Mouse (Mus musculus): ENCODE measurements around the gene Ces4a. TPM values are rescaled to one million over a fixed set of nuclear protein-coding genes. Genes with fewer than 3 reads are reported as not detected.
A peak's percentile ranks its signal among the peaks of the same experiment; 100 is the strongest.

The Ces4a gene
- polyA plus RNA-seq, 1 experiment from 2014 or later, result not detected

- no peak for ATAC-seq (ENCODE audit: insufficient number of reproducible peaks, insufficient read depth, low FRiP score, low read depth)
- Histone ChIP-seq H3K27ac (ENCODE audit: low read length) (no peak overlapping the region), H3K9ac (replicated peaks; ENCODE audit: low read depth, low read length) (no peak overlapping the region), H3K36me3 (ENCODE audit: control insufficient read depth, insufficient read depth, low read length) (no peaks in the 10 kb centered on the region), H3K4me3 (ENCODE audit: low read depth, low read length) (no peak overlapping the region), H3K4me1 (ENCODE audit: control insufficient read depth, insufficient read depth, low read length) (peaks cover 2% of the 10 kb centered on the region), H3K27me3 (ENCODE audit: control insufficient read depth, insufficient read depth, low read length) (no peaks in the 10 kb centered on the region), H3K4me2 (replicated peaks; ENCODE audit: low read depth, low read length) (no peak overlapping the region), H3K9me3 (ENCODE audit: control insufficient read depth, low read depth, low read length) (no peaks in the 10 kb centered on the region)
- 73% methylated on average over 3 of the region's 3 CpGs for WGBS
These were observed 26.5 kb downstream of the Ces4a start for GRCm38 (mm10) chr8:105158084-105158483.

DNA sequence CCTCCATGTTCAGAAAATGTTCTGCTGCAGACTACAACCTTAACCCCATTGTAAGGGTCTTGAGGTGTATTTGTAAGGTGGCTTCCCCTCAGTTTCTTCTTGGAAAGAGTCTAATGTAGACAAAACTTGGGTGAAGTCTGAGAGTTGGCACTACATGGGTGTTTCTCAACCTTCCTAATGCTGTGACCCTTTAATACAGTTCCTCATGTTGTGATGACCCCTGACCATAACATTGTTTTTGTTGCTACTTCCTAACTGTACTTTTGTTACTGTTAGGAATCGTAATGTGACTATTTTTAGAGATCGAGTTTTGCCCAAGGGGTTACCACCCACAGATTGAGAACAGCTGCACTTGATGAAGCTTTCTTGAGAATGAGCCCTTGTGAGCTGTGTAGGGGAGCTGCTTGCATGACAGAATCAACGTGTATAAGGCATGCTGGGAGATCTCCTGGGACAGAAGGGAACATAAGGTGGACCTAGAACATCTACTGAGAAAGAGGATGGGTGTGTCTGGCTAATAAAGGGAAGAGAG lies 29.6 kb downstream of the Ces4a start:
- no peak for ATAC-seq (ENCODE audit: insufficient number of reproducible peaks, insufficient read depth, low FRiP score, low read depth)
- Histone ChIP-seq H3K4me3 (ENCODE audit: low read depth, low read length) (no peak overlapping the region), H3K4me2 (replicated peaks; ENCODE audit: low read depth, low read length) (no peak overlapping the region), H3K9ac (replicated peaks; ENCODE audit: low read depth, low read length) (no peak overlapping the region), H3K36me3 (ENCODE audit: control insufficient read depth, insufficient read depth, low read length) (no peaks in the 10 kb centered on the region), H3K9me3 (ENCODE audit: control insufficient read depth, low read depth, low read length) (no peaks in the 10 kb centered on the region), H3K4me1 (ENCODE audit: control insufficient read depth, insufficient read depth, low read length) (peaks cover 7% of the 10 kb centered on the region; the same call in 1 of the 2 replicates), H3K27ac (ENCODE audit: low read length) (no peak overlapping the region), H3K27me3 (ENCODE audit: control insufficient read depth, insufficient read depth, low read length) (no peaks in the 10 kb centered on the region)
- WGBS, result 48% methylated on average over 3 of the region's 3 CpGs

- Histone ChIP-seq H3K9me3 (ENCODE audit: control insufficient read depth, low read depth, low read length) (no peaks in the 10 kb centered on the region), H3K4me1 (ENCODE audit: control insufficient read depth, insufficient read depth, low read length) (peaks cover 7% of the 10 kb centered on the region; the same call in 1 of the 2 replicates), H3K27me3 (ENCODE audit: control insufficient read depth, insufficient read depth, low read length) (no peaks in the 10 kb centered on the region), H3K4me2 (replicated peaks; ENCODE audit: low read depth, low read length) (no peak overlapping the region), H3K27ac (ENCODE audit: low read length) (peak overlapping the region; percentile 55; the same call in 1 of the 2 replicates), H3K4me3 (ENCODE audit: low read depth, low read length) (no peak overlapping the region), H3K9ac (replicated peaks; ENCODE audit: low read depth, low read length) (no peak overlapping the region), H3K36me3 (ENCODE audit: control insufficient read depth, insufficient read depth, low read length) (no peaks in the 10 kb centered on the region)
- 24% methylated on average over 6 of the region's 6 CpGs for WGBS
- ATAC-seq (ENCODE audit: insufficient number of reproducible peaks, insufficient read depth, low FRiP score, low read depth), result peak; percentile 43; the same call in 1 of the 2 replicates
These were observed 32.8 kb downstream of the Ces4a start for GRCm38 (mm10) chr8:105164272-105164902.

DNA sequence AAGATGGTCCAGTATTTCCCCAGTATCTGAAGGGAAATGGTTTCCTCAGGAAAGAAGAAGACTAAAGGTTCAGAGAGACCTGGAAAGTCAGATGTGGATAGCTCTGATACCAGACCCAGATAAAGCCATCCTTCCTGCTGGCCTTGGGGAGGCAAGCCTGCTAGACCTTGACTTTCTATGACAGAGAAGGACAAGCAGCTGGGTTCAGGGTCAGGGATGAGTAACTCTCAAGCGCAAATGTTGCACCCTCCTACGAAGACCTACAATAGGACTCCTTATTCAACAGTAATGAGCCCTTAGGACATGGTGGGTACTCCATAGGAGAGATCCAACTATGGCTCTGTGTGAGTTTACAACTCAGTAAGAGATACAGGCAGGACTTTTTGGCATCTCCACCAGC lies 33.6 kb downstream of the Ces4a start:
- Histone ChIP-seq H3K27me3 (ENCODE audit: control insufficient read depth, insufficient read depth, low read length) (no peaks in the 10 kb centered on the region), H3K36me3 (ENCODE audit: control insufficient read depth, insufficient read depth, low read length) (no peaks in the 10 kb centered on the region), H3K9me3 (ENCODE audit: control insufficient read depth, low read depth, low read length) (no peaks in the 10 kb centered on the region), H3K4me1 (ENCODE audit: control insufficient read depth, insufficient read depth, low read length) (peaks cover 7% of the 10 kb centered on the region; the same call in 1 of the 2 replicates), H3K4me2 (replicated peaks; ENCODE audit: low read depth, low read length) (no peak overlapping the region), H3K27ac (ENCODE audit: low read length) (peak overlapping the region; percentile 55; the same call in 1 of the 2 replicates), H3K9ac (replicated peaks; ENCODE audit: low read depth, low read length) (no peak overlapping the region), H3K4me3 (ENCODE audit: low read depth, low read length) (no peak overlapping the region)
- 89% methylated on average over 2 of the region's 2 CpGs for WGBS
- no peak for ATAC-seq (ENCODE audit: insufficient number of reproducible peaks, insufficient read depth, low FRiP score, low read depth)

GRCm38 (mm10) chr8:105167116-105167515 lies 35.5 kb downstream of the Ces4a start:
- Histone ChIP-seq H3K4me3 (ENCODE audit: low read depth, low read length) (no peak overlapping the region), H3K4me1 (ENCODE audit: control insufficient read depth, insufficient read depth, low read length) (peaks cover 7% of the 10 kb centered on the region; the same call in 1 of the 2 replicates), H3K27me3 (ENCODE audit: control insufficient read depth, insufficient read depth, low read length) (no peaks in the 10 kb centered on the region), H3K4me2 (replicated peaks; ENCODE audit: low read depth, low read length) (no peak overlapping the region), H3K9me3 (ENCODE audit: control insufficient read depth, low read depth, low read length) (no peaks in the 10 kb centered on the region), H3K36me3 (ENCODE audit: control insufficient read depth, insufficient read depth, low read length) (no peaks in the 10 kb centered on the region), H3K9ac (replicated peaks; ENCODE audit: low read depth, low read length) (no peak overlapping the region), H3K27ac (ENCODE audit: low read length) (no peak overlapping the region)
- 81% methylated on average over 2 of the region's 2 CpGs for WGBS
- ATAC-seq (ENCODE audit: insufficient number of reproducible peaks, insufficient read depth, low FRiP score, low read depth), result no peak

DNA sequence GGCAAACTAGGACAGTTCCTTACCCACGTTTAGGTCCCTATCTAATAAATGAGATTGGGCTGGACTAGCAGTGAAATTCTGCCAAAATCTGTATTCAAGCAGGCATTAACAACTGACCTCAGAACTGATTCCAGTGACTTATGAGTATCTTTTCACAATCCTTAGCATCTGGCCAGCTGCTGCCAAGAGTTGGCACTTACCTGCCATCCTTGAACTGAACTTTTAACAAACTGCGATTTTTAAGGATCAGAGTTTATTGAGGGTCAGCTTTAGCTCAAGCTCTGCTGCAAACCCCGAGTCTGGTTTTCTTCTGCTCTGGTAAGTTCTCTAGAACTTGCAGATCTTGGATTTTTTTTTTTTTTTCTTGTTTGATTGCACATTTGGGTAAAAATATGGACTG lies 38.0 kb downstream of the Ces4a start:
- ATAC-seq (ENCODE audit: insufficient number of reproducible peaks, insufficient read depth, low FRiP score, low read depth), result no peak
- peak overlapping the region; percentile 43 for H3K4me2 ChIP-seq (replicated peaks; ENCODE audit: low read depth, low read length)
- H3K27me3 ChIP-seq (ENCODE audit: control insufficient read depth, insufficient read depth, low read length), result no peaks in the 10 kb centered on the region
- no peak overlapping the region; the same call in 1 of the 2 replicates for H3K27ac ChIP-seq (ENCODE audit: low read length)
- 39% methylated on average over 3 of the region's 3 CpGs for WGBS
- H3K9me3 ChIP-seq (ENCODE audit: control insufficient read depth, low read depth, low read length), result no peaks in the 10 kb centered on the region
- H3K36me3 ChIP-seq (ENCODE audit: control insufficient read depth, insufficient read depth, low read length), result no peaks in the 10 kb centered on the region
- no peak overlapping the region for H3K9ac ChIP-seq (replicated peaks; ENCODE audit: low read depth, low read length)
- peak overlapping the region; percentile 95; the same call in 1 of the 2 replicates for H3K4me3 ChIP-seq (ENCODE audit: low read depth, low read length)
- peaks cover 6% of the 10 kb centered on the region for H3K4me1 ChIP-seq (ENCODE audit: control insufficient read depth, insufficient read depth, low read length)

DNA sequence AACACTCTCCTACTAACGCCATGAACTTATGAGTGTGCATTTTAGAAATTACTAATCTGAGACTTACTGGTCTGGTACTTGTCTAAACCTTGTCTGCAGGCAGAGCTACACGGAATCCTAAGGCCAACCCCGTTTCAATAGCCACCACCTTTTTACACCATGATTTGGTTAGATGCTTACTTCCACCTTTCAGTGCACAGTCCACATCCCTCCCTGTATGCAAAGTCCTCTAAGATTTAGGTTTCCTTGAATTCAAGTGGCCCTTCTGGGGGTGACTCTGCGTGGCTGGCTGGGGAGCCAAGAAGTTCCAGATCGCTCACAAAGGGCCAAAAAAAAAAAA lies 38.4 kb downstream of the Ces4a start:
- Histone ChIP-seq H3K36me3 (ENCODE audit: control insufficient read depth, insufficient read depth, low read length) (no peaks in the 10 kb centered on the region), H3K27me3 (ENCODE audit: control insufficient read depth, insufficient read depth, low read length) (no peaks in the 10 kb centered on the region), H3K9me3 (ENCODE audit: control insufficient read depth, low read depth, low read length) (no peaks in the 10 kb centered on the region), H3K27ac (ENCODE audit: low read length) (peak overlapping the region; percentile 97), H3K4me3 (ENCODE audit: low read depth, low read length) (peak overlapping the region; percentile 95), H3K4me2 (replicated peaks; ENCODE audit: low read depth, low read length) (peak overlapping the region; percentile 43), H3K9ac (replicated peaks; ENCODE audit: low read depth, low read length) (peak overlapping the region; percentile 92; the same call in 1 of the 2 replicates), H3K4me1 (ENCODE audit: control insufficient read depth, insufficient read depth, low read length) (peaks cover 6% of the 10 kb centered on the region)
- WGBS, result 3% methylated on average over 5 of the region's 5 CpGs
- no peak; the same call in 1 of the 2 replicates for ATAC-seq (ENCODE audit: insufficient number of reproducible peaks, insufficient read depth, low FRiP score, low read depth)

DNA sequence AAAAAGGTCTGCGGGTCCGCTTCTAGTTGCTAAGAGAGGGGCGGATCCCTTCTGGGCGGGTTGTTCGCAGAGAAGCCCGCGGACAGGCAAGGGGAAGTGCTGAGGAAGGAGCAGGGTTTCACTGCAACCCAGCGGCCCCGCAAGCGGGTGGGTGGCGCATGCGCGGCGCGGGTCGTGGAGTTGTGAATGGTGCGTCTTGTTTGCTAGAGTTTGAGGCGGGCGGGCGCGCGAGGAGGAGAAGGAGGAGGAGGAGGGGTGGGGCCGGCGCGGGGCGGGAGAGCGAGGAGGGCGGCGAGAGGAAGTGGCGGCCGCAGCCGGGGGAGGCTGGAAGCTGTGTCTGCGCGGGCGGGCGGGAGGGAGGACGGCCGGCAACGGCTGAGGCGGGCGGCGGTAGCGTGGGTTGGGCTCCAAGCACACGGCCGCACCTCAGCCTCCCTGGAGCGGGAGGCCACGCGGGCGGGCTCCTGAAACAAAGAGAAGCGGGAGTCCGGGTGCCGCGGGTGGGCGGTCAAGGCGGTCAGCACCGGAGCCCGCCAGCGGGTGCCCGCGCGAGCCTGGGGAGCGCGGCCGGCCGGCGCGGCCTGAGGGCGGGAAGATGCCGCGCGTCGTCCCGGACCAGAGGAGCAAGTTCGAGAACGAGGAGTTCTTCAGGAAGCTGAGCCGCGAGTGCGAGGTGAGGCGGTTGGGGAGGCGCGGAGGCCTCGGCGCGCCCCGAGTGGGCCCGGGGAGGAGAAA lies 38.9 kb downstream of the Ces4a start, which contains the start of gene Cbfb:
TSS of gene Cbfb (plus strand) at position 294 of the 735 bp plus-strand sequence.
- ATAC-seq (ENCODE audit: insufficient number of reproducible peaks, insufficient read depth, low FRiP score, low read depth), result peak; percentile 93

More for the DNA sequence above, 38.9 kb downstream of the Ces4a start, which contains the start of gene Cbfb:
- H3K4me2 ChIP-seq (replicated peaks; ENCODE audit: low read depth, low read length), result peak within 1 kb of the TSS; percentile 67
- H3K9me3 ChIP-seq (ENCODE audit: control insufficient read depth, low read depth, low read length), result no peaks in the 10 kb centered on the region
- H3K4me1 ChIP-seq (ENCODE audit: control insufficient read depth, insufficient read depth, low read length), result peaks cover 6% of the 10 kb centered on the region
- H3K27me3 ChIP-seq (ENCODE audit: control insufficient read depth, insufficient read depth, low read length), result no peaks in the 10 kb centered on the region
- H3K36me3 ChIP-seq (ENCODE audit: control insufficient read depth, insufficient read depth, low read length), result no peaks in the 10 kb centered on the region
- H3K4me3 ChIP-seq (ENCODE audit: low read depth, low read length), result peak within 1 kb of the TSS; percentile 95
- under 1% methylated on average over 57 of the region's 86 CpGs for WGBS
- H3K9ac ChIP-seq (replicated peaks; ENCODE audit: low read depth, low read length), result peak within 1 kb of the TSS; percentile 92
- H3K27ac ChIP-seq (ENCODE audit: low read length), result peak within 1 kb of the TSS; percentile 97

Data from stomach, embryonic 14.5 days (tissue).